Mouse (Mus musculus) heart, adult 2 months (tissue): ENCODE data around the gene Adgrv1.

Source experiments
- CTCF ChIP-seq: fragments of 200-600 bp; IDR thresholded peaks from 2 replicates; pipeline ENCODE4 v1.8.1; 2022; ENCODE audit warnings: antibody characterized with exemption, mild to moderate bottlenecking, moderate library complexity
- EP300 ChIP-seq: fragments of 200-500 bp; IDR thresholded peaks from 2 replicates; pipeline ENCODE4 v1.6.1; 2011; ENCODE audit warnings: low read depth, low read length, control low read depth; ENCODE audit not compliant: insufficient read depth
- POLR2A ChIP-seq: fragments of 200-500 bp; IDR thresholded peaks from 2 replicates; pipeline ENCODE4 v1.6.1; 2011; ENCODE audit warnings: mild to moderate bottlenecking, low read depth, low read length, control low read depth; ENCODE audit not compliant: insufficient read depth

DNA sequence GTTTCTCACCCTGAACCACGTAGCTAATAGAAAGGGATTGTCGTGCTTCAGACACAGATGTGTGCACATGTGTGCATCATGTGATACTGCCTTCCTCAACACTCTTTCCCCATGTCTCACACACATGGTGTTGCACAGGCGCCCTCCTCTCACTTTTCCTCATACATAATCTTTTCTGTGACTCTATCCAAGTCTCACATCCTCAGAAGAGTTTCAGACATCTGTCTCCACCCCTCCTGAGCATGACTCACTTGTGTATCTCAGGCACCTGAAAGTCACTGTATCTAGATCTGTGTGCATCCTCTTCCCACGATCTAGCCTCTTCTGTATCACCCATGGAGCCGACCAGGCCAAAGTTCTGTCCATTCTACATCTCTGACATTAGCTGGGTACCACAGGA, 34.8 kb upstream of the Adgrv1 start:
- TF ChIP-seq CTCF (no peak), POLR2A (no peak), EP300 (no peak)
